Mouse (Mus musculus) embryonic stem cell, embryonic (primary cell): ENCODE data around the gene Parp4.

Experiments
- CTCF ChIA-PET, 4 experiments: fragments of 300-600 bp in 2 of 4; fragments of 350-600 bp in 2 of 4; sonication (Branson Sonifier 250); formaldehyde crosslinking; loops; one replicate each; lab custom pipeline; 2022; ENCODE audit warnings: inconsistent platforms in 2 of 4; lab: Charles Lee
- POLR2A ChIA-PET, 4 experiments: fragments of 300-600 bp in 2 of 4; fragments of 350-600 bp in 2 of 4; sonication (Branson Sonifier 250); formaldehyde crosslinking; loops; one replicate each; lab custom pipeline; 2022; ENCODE audit warnings: antibody characterized with exemption in 4 of 4, inconsistent platforms in 1 of 4; lab: Charles Lee

Parp4 gene

DNA sequence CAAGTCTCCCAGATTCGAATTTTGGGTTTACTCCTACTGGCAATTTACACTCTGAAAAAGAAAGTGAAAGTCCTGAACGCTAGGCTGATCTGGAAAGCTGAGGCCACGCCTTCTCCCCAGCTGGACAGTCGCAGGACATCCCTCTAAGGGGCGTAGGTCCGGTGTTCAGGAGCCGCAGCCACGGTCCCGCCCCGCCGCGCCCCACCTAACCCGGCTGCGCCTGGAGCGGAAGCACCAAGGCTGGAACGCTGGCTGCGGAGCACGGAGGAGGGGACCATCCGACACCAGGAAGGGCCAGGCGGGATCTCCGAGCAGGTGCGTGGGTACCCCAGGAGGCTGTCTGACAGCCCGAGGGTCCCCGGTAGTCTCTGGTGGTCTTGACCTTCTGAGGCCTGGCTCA, at the start of gene Parp4, which contains the start of gene Cenpj:
Gene Parp4, plus strand, starts transcription at position 204 of the 400 bp plus-strand sequence.
Gene Cenpj, minus strand, starts transcription at position 10 of the 400 bp plus-strand sequence.
- POLR2A ChIA-PET: interaction anchor here in 2 of 4 experiments (0.8 to 1.6 kb wide), 3 partner anchors 18 to 24 kb away, joined by 3 read pairs; no protein-coding TSS in a partner anchor
- CTCF ChIA-PET: interaction anchor here in 1 of 4 experiments (0.5 kb wide), 1 partner anchor 594 kb away, joined by 3 read pairs; no protein-coding TSS in a partner anchor

GRCm38 (mm10) chr14:56530788-56531187, 44.6 kb upstream of the Parp4 start:
- POLR2A ChIA-PET: interaction anchor here in 1 of 4 experiments (0.7 kb wide), 1 partner anchor 45 kb away, joined by 3 read pairs; no protein-coding TSS in a partner anchor
- CTCF ChIA-PET: interaction anchor here in 1 of 4 experiments (0.9 kb wide), 1 partner anchor 179 kb away, joined by 3 read pairs; no protein-coding TSS in a partner anchor

DNA sequence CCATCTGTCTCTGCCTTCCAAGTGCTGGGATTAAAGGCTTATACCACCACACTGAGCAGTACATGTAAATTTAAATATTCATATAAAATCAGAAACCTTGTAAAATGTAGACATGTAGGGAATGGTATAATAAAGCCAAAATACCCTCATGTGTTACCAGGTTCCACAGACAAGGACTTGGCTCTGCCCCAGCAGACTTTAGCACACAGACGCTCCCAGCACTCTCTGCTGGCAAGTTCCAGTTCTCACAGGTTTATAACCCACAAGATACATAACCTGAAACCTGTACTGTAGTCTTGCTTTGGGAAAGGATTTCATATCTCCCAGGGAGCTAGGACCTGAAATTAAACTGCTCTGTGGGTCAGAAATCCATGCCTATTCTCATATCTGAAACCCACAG, 30.5 kb upstream of the Parp4 start:
- ChIA-PET POLR2A (interaction anchor here in 1 of 4 experiments (0.6 kb wide), 1 partner anchor 14 kb away, joined by 3 read pairs; no protein-coding TSS in a partner anchor), CTCF (interaction anchor here in 1 of 4 experiments (0.6 kb wide), 1 partner anchor 194 kb away, joined by 5 read pairs; no protein-coding TSS in a partner anchor)

- ChIA-PET POLR2A (interaction anchor here in 1 of 4 experiments (0.6 kb wide), 1 partner anchor 13 kb away, joined by 3 read pairs; no protein-coding TSS in a partner anchor), CTCF (interaction anchor here in 1 of 4 experiments (0.6 kb wide), 1 partner anchor 194 kb away, joined by 5 read pairs; no protein-coding TSS in a partner anchor)
These were observed 29.9 kb upstream of the Parp4 start for GRCm38 (mm10) chr14:56545491-56545890.

- ChIA-PET POLR2A (interaction anchor here in 2 of 4 experiments (1.1 to 1.6 kb wide), 2 partner anchors 20 to 21 kb away, joined by 3 to 7 read pairs; no protein-coding TSS in a partner anchor), CTCF (no interaction called here)
These were observed 24.5 kb upstream of the Parp4 start for GRCm38 (mm10) chr14:56550960-56551359.

DNA sequence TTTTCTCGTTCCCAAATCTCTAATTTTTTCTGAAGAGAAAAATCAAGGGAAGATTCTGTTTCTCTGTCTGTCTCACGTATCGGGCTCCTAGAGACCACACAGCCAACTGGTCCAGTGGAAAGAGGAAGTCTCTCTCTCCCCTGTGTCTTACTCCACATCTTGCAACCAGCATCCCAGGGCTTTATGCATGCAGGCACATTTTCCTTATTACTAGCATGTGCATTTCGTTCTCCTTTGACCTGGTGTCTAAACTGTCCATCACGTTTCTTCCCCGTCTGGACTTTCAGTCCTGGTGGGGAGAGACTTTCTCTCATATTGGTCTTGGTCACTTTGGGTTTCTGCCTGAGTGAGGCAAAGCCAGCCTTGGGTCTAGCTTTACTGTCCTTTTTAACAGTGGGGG, 22.5 kb upstream of the Parp4 start:
- POLR2A ChIA-PET: no interaction called here
- CTCF ChIA-PET: no interaction called here

- ChIA-PET POLR2A (interaction anchor here in 1 of 4 experiments (1.3 kb wide), 1 partner anchor 18 kb away, joined by 5 read pairs; no protein-coding TSS in a partner anchor), CTCF (no interaction called here)
These were observed 22.1 kb upstream of the Parp4 start for GRCm38 (mm10) chr14:56553331-56553730.

- POLR2A ChIA-PET: interaction anchor here in 1 of 4 experiments (1.3 kb wide), 1 partner anchor 17 kb away, joined by 5 read pairs; no protein-coding TSS in a partner anchor
- CTCF ChIA-PET: no interaction called here
These were observed 20.7 kb upstream of the Parp4 start for GRCm38 (mm10) chr14:56554716-56555115.

DNA sequence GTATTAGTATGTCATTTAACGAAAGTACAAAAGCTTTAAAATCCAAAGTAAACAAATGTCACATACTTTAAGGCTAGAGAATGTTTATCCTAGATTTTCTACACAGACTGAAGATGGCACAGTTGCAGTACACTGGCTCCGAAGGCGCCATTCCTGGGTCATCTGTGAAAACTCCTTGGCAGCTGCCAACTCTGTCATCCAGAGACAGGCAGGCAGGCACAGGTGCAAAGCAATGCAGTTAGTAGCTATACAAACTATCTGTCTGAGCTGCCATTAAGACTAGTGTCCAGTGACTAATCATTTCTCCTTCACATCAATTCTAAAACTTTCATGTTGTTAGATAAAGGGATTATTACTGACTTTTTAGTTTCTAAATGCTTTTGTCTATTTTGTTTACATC, 16.3 kb upstream of the Parp4 start:
- ChIA-PET POLR2A (interaction anchor here (0.6 to 3.1 kb wide), 5 partner anchors 12 to 206 kb away, joined by 3 to 14 read pairs (median 3); no protein-coding TSS in a partner anchor), CTCF (interaction anchor here in 1 of 4 experiments (0.7 kb wide), 1 partner anchor 183 kb away, joined by 3 read pairs; no protein-coding TSS in a partner anchor)

- ChIA-PET POLR2A (no interaction called here), CTCF (interaction anchor here in 1 of 4 experiments (0.6 kb wide), 1 partner anchor 18 kb away, joined by 3 read pairs; no protein-coding TSS in a partner anchor)
These were observed 7.9 kb upstream of the Parp4 start for GRCm38 (mm10) chr14:56567476-56567875.

DNA sequence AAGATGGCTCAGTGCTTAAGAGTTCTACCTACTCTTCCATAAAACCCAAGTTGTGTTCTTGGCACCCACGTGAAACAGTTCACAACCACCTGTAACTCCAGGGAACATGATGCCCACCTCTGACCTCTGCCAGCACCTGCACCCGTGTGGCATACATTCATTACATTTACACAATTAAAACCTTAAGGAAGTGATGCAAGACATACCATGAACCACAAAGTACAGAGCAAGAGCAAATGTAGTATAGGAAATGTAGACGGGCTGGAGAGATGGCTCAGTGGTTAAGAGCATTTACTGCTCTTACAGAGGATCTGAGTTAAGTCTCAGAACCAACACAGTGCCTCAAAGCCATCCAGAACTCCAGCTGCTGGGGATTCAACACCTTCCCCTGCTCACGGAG, 6.4 kb upstream of the Parp4 start:
- ChIA-PET CTCF (interaction anchor here in 1 of 4 experiments (0.5 kb wide), 1 partner anchor 138 kb away, joined by 3 read pairs; no protein-coding TSS in a partner anchor), POLR2A (interaction anchor here in 1 of 4 experiments (1.0 kb wide), 1 partner anchor 18 kb away, joined by 3 read pairs; no protein-coding TSS in a partner anchor)

DNA sequence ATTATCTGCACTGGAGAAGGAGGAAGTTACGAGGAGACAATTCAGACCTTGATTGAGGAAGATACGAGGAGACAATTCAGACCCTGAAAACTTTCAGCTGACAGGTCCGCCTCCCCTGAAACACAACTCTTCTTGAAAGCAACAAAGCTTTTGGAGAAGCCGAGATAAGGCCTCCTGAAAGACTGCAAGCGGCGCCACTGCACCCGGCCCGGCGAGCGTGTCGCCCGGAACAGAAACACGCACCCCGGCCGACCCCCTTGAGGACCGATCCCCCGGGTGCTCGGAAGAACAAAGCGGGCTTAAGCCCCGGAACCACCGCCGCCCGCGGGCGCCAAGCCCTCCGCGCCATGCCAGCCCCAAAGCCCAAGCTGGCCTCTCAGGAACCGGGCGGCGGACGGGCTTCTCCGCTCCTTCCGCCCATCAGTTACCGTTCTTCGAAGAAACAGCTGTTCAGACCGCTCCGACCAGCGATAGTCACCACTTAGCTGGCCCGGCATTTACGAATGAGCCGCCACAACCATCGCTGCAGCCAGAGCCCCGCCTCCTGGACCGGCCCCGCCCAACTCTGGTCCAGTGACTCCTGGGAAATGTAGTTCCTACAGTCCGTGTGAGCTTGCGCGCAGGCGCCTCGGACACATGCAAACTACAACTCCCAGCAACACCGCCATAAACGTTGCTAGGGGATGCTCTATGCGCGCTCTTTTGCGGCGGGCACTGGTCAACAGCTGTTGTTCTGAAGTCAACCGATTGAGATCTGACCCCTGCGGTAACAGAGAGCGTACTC, 3.9 kb upstream of the Parp4 start:
- CTCF ChIA-PET: interaction anchor here in 3 of 4 experiments (1.0 to 1.5 kb wide), 3 partner anchors 28 to 532 kb away, joined by 3 to 4 read pairs (median 4); no protein-coding TSS in a partner anchor
- POLR2A ChIA-PET: interaction anchor here (0.6 to 2.3 kb wide), 22 partner anchors 8 to 277 kb away, joined by 3 to 14 read pairs (median 3); partner anchors contain the start of gene Mphosph8 (in 3 of the 4)

DNA sequence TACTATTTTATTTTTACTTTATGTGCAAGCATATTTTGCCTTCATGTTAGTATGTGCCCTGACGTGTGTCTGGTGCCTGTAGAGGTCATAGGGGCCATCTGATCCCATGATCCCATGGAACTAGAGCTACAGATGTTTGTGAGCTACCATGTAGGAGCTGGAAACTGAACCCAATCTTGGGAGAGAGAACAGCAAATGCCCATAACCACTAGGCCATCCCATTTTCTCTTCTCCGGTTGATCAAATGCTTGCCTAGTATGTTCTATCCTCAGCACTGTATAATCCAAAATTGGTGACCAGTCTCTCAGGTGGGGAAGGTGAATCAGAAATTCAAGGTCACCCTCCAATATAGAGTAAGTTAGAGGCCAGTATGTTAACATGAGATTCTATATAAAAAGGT, 2.9 kb upstream of the Parp4 start:
- ChIA-PET POLR2A (interaction anchor here in 1 of 4 experiments (0.6 to 2.0 kb wide), 3 partner anchors 9 to 339 kb away, joined by 5 to 8 read pairs (median 7); no protein-coding TSS in a partner anchor), CTCF (interaction anchor here in 1 of 4 experiments (1.5 kb wide), 1 partner anchor 27 kb away, joined by 4 read pairs; no protein-coding TSS in a partner anchor)

- ChIA-PET POLR2A (interaction anchor here in 3 of 4 experiments (0.7 to 1.6 kb wide), 8 partner anchors 10 to 756 kb away, joined by 3 to 4 read pairs (median 3); partner anchors contain the start of gene Rnf17 (in 1 of the 3)), CTCF (interaction anchor here in 1 of 4 experiments (0.5 kb wide), 1 partner anchor 834 kb away, joined by 3 read pairs; no protein-coding TSS in a partner anchor)
These were observed 816 bp downstream of the Parp4 start for GRCm38 (mm10) chr14:56575969-56576901.

DNA sequence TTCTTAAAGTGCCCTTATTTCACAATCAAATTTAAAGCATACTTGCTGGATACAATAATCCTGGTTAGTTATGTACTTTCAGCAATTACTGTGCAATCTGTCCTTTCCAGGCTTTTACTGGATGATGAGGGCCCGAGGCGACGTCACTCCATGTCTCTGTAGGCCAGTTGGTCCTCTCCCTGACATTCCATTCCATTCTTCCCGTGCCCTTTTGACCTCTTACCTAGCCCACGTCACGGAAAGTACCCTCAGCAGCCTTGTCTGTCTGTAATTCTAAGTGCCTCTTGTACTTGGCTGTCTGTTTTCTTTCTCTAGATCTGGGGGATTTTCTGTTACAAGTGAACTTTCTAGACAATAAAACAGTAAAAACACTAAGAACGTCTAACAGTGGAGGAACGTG, 3.6 kb downstream of the Parp4 start:
- CTCF ChIA-PET: no interaction called here
- POLR2A ChIA-PET: no interaction called here

- ChIA-PET POLR2A (interaction anchor here in 3 of 4 experiments (0.5 to 2.5 kb wide), 6 partner anchors 8 to 48 kb away, joined by 3 to 10 read pairs (median 4); no protein-coding TSS in a partner anchor), CTCF (interaction anchor here in 2 of 4 experiments (0.5 to 0.7 kb wide), 2 partner anchors 87 to 196 kb away, joined by 3 to 5 read pairs; partner anchors contain the start of gene Mphosph8 (in 1 of the 2))
These were observed 5.7 kb downstream of the Parp4 start for GRCm38 (mm10) chr14:56581117-56581516.

DNA sequence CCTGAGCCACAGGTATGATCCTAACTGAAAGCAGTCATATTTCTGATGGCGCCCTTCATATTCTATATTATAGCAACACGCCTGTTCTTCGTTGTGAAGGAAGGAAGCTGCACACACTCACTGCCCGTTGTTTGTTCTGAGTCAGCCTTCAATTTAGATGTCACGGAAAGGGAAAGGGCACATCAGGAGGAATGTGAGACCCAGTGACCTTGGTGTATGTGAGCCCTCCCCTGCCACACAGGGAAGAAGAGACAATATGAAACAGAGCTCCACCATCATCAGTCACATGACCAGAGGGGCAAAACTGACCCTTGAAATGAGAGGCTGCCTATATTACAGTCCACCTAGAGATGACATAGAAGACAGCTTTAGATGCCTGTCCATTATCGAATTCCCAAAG, 6.9 kb downstream of the Parp4 start:
- ChIA-PET POLR2A (interaction anchor here in 2 of 4 experiments (1.4 to 2.5 kb wide), 2 partner anchors 9 to 11 kb away, joined by 7 to 10 read pairs; no protein-coding TSS in a partner anchor), CTCF (no interaction called here)
